Mouse (Mus musculus) thymus, adult 2 months (tissue): ENCODE measurements around the gene Retnlb. TPM values are rescaled to one million over a fixed set of nuclear protein-coding genes. Genes with fewer than 3 reads are reported as not detected.
"Not testable (repeated sequence)": the region's sequence is repeated elsewhere in the genome, so short reads cannot be mapped to it uniquely, and the experiment has no call there.

Experiments used
- DNase-seq: peaks from one replicate; pipeline ENCODE4 v3.0.0; 2021
- H3K27ac ChIP-seq: fragments of 200-500 bp; 2 replicates; pipeline ENCODE4 v1.5.1; 2012; ENCODE audit warnings: low read length, control low read depth; ENCODE audit not compliant: control insufficient read depth, insufficient read depth
- H3K27me3 ChIP-seq: fragments of 200-500 bp; 2 replicates; pipeline ENCODE4 v1.6.1; 2012; ENCODE audit warnings: mild to moderate bottlenecking, low read length, moderate library complexity, mixed read lengths; ENCODE audit not compliant: control insufficient read depth, insufficient read depth
- H3K36me3 ChIP-seq: fragments of 200-500 bp; 2 replicates; pipeline ENCODE4 v1.6.1; 2012; ENCODE audit warnings: mild to moderate bottlenecking, low read length, moderate library complexity; ENCODE audit not compliant: control insufficient read depth, insufficient read depth
- H3K4me1 ChIP-seq: fragments of 200-500 bp; replicated peaks from 2 replicates; pipeline ENCODE4 v1.6.1; 2012; ENCODE audit warnings: low read length; ENCODE audit not compliant: control insufficient read depth, insufficient read depth
- H3K4me3 ChIP-seq: fragments of 200-500 bp; 2 replicates; pipeline ENCODE4 v1.5.1; 2012; ENCODE audit warnings: mild to moderate bottlenecking, low read length, control low read depth, moderate library complexity; ENCODE audit not compliant: control insufficient read depth, insufficient read depth
- CTCF ChIP-seq: fragments of 200-500 bp; IDR thresholded peaks from 2 replicates; pipeline ENCODE4 v1.5.1; 2012; ENCODE audit warnings: mild to moderate bottlenecking, control low read depth, low read length, moderate library complexity, borderline replicate concordance; ENCODE audit not compliant: control insufficient read depth, poor library complexity, insufficient read depth; ENCODE audit errors: extremely low read depth
- POLR2A ChIP-seq: fragments of 200-500 bp; IDR thresholded peaks from 2 replicates; pipeline ENCODE4 v1.6.1; 2012; ENCODE audit warnings: mild to moderate bottlenecking, low read length, control low read depth, moderate library complexity; ENCODE audit not compliant: control insufficient read depth, poor library complexity, insufficient read depth; ENCODE audit errors: extremely low read depth
- WGBS: fragments of 180-500 bp; shearing (Covaris S2); methylation state at CpG from one replicate; pipeline ENCODE4 v1.1.7; 2018; 5-methylcytosine and 5-hydroxymethylcytosine counted together
- polyA plus RNA-seq: library from polyadenylated mRNA; depleted of rRNA; stranded (reverse); fragments of >200 nt; gene quantifications from 2 replicates; pipeline ENCODE4 v1.2.3, GENCODE M21; 2012

The Retnlb gene
- polyA plus RNA-seq, 1 experiment = 0.43 TPM

DNA sequence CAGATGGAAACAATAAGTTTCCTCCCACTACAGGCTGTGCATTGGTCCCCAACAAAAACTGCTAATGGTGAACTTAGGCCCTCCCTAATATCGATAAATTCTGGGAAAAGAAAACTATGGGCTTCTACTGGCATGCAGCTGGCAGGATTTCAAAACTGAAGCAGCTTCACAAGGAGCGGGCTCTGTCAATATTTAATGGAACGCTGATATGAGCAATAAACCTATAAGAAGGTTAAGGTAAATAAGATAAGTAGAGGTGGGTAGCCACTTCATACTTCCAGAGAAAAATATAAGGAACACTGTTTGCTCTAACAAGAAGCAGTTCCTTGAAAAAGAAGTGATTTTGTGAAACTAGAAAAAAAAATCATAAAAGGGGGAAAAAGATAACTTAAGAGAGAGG lies 9.8 kb downstream of the Retnlb start:
- no peaks in the 10 kb centered on the region for H3K27me3 ChIP-seq
- H3K27ac ChIP-seq = no peak overlapping the region
- no peaks in the 10 kb centered on the region for H3K4me1 ChIP-seq
- H3K4me3 ChIP-seq = no peak overlapping the region
- TF ChIP-seq POLR2A (no peak), CTCF (no peak)
- no peak for DNase-seq
- H3K36me3 ChIP-seq = no peaks in the 10 kb centered on the region
- 94% methylated on average over 3 of the region's 3 CpGs for WGBS

DNA sequence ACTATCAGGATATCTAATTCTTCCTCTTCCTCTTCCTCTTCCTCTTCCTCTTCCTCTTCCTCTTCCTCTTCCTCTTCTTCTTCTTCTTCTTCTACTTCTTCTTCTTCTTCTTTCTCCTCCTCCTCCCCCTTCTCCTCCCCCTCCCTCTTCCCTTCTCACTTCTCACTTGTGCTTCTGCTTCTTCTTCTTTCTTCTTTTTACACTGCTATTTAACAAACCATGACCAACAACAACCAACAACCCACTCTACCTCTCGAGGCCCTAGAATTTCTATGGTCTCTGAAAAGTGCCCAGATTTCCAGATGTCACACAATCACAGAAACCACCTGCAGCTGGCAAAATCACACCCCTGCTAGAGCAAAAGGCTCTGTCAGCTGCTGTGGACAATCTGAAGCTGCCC lies 11.0 kb downstream of the Retnlb start:
- Histone ChIP-seq H3K4me1 (no peaks in the 10 kb centered on the region), H3K36me3 (no peaks in the 10 kb centered on the region), H3K4me3 (no peak overlapping the region), H3K27me3 (no peaks in the 10 kb centered on the region), H3K27ac (no peak overlapping the region)
- no peak for DNase-seq
- TF ChIP-seq CTCF = no peak
- no peak for TF ChIP-seq POLR2A
- WGBS = 17% methylated on average over 1 of the region's 1 CpGs

DNA sequence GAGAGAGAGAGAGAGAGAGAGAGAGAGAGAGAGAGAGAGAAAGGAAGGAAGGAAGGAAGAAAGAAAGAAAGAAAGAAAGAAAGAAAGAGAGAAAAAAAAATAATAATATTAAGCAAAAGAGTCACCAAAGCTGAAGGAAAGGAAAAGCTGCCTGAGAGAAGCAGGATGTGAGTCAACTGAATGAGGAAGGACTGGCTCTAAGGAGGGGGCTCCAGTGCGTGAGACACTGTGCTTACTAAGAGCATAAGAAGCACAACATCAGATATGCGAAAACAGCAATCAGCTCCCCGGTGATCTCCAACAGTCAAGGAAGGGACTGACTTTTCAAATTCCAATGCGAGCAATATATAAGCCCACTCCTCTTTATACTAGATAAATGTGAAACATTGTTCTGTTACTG lies 12.4 kb downstream of the Retnlb start:
- H3K27ac ChIP-seq = no peak overlapping the region
- H3K4me3 ChIP-seq = no peak overlapping the region
- 69% methylated on average over 4 of the region's 4 CpGs for WGBS
- H3K36me3 ChIP-seq = no peaks in the 10 kb centered on the region
- H3K4me1 ChIP-seq = no peaks in the 10 kb centered on the region
- no peaks in the 10 kb centered on the region for H3K27me3 ChIP-seq
- TF ChIP-seq POLR2A (no peak), CTCF (no peak)
- no peak for DNase-seq

DNA sequence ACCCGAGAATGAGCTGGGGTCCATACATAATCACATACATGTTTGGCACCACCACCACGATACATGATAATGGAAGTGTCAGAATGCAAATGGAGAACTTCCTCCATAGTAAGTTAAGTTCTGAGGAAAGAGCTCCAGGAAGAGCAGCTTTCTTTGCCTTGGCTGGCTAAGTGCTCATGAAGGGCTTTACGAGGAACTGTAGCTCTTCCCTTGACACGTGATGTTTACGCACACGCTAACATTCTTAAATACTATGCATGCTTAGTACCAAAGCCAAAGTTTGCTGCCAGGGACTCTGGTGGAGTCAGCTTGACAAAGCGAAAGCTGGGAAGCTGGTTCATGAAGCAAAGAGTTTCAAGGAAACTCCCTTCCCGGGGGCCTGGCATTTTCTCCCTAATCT lies 15.4 kb downstream of the Retnlb start:
- Histone ChIP-seq H3K4me3 (no peak overlapping the region), H3K27ac (no peak overlapping the region), H3K27me3 (no peaks in the 10 kb centered on the region), H3K36me3 (no peaks in the 10 kb centered on the region), H3K4me1 (no peaks in the 10 kb centered on the region)
- TF ChIP-seq POLR2A (no peak), CTCF (no peak)
- 96% methylated on average over 8 of the region's 8 CpGs for WGBS
- DNase-seq = no peak

DNA sequence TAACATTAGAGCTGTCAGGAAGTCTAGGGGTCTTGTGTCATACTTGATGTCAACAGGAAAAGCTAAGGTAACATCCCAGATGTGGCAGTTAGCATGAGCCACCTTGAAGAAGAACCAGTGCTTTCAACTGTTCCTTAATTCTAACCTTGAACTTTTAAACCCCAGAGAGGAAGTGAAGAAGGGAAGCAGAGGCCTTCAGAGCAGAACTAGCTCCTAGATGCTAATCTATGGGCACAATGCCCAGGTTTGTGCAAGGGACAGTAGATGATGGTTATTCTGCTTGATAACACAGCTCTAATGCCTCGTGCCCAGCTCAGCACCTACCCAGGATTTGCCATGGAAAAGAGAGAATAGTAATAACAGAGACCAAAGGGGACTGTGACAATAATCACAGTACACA lies 17.0 kb downstream of the Retnlb start:
- H3K4me3 ChIP-seq, H3K36me3 ChIP-seq, H3K27me3 ChIP-seq, DNase-seq, H3K27ac ChIP-seq, H3K4me1 ChIP-seq: not testable (repeated sequence)
- 10% methylated on average over 1 of the region's 1 CpGs for WGBS

DNA sequence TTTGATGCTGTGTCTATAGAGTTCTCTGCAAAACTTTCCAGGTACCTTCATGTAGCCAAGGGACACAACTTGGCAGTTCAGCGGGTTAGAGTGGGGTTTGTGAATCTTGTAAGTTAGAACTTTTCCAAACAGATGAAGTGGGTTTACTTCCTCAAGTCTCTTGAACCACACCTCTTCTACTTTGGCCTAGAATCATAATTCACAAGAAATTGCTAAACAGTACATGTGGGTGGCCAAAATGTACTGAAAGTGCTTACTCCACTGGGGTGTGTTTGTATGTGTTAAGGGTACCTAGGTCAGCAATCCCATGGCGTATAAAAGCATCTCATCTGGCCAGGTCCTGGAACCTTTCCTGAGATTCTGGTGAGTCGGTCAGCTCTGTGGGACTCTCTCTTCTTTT lies 25.6 kb downstream of the Retnlb start, which contains the start of gene Retnla:
TSS of gene Retnla (plus strand) at position 286 of the 400 bp plus-strand sequence.
- Histone ChIP-seq H3K4me1 (no peaks in the 10 kb centered on the region), H3K27ac (no peak within 1 kb of the TSS), H3K27me3 (no peaks in the 10 kb centered on the region), H3K4me3 (no peak within 1 kb of the TSS), H3K36me3 (no peaks in the 10 kb centered on the region)
- no peak for DNase-seq
- no peak for TF ChIP-seq POLR2A
- TF ChIP-seq CTCF = no peak
- 100% methylated on average over 3 of the region's 3 CpGs for WGBS

DNA sequence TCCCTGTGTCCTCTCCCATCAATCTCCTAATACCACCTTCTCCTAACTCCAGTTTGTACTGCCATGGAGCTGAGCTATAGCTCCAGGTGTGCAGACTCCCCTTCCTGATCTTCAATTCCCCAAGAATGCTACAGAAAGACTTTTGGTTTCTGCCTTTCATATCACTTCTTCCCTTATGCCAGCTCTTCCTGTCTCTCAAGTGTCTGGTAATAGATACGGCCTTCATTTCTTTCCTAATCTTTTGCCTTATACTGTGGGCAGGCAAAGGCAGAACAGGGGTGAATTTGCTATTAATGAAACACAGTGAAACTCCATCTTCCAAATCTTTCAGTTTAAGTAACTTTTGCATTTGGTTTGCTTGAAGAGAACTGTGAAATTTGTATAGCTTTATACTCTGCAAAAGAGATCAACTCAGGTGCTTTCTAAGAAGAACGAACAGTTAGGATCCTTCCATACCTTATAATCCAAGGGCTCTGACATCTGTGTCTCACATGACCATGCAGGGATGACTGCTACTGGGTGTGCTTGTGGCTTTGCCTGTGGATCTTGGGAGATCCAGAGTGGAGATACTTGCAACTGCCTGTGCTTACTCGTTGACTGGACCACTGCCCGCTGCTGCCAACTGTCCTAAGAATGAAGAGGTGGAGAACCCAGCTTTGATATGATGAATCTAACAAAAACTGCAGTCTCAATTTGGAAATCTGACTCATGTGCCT lies 27.2 kb downstream of the Retnlb start:
- 93% methylated on average over 4 of the region's 4 CpGs for WGBS
- no peaks in the 10 kb centered on the region for H3K36me3 ChIP-seq
- TF ChIP-seq POLR2A (no peak), CTCF (no peak)

DNA sequence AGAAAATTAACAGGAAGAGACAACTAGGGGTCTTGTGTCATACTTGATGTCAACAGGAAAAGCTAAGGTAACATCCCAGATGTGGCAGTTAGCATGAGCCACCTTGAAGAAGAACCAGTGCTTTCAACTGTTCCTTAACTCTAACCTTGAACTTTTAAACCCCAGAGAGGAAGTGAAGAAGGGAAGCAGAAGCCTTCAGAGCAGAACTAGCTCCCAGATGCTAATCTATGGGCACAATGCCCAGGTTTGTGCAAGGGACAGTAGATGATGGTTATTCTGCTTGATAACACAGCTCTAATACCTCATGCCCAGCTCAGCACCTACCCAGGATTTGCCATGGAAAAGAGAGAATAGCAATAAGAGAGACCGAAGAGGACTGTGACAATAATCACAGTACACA lies 48.3 kb downstream of the Retnlb start:
- WGBS = 86% methylated on average over 1 of the region's 1 CpGs
- H3K4me1 ChIP-seq, H3K36me3 ChIP-seq, H3K27me3 ChIP-seq, H3K4me3 ChIP-seq, H3K27ac ChIP-seq, DNase-seq: not testable (repeated sequence)

More for the DNA sequence above, 27.2 kb downstream of the Retnlb start:
- no peak overlapping the region for H3K4me3 ChIP-seq
- H3K27ac ChIP-seq = no peak overlapping the region
- H3K4me1 ChIP-seq = no peaks in the 10 kb centered on the region
- H3K27me3 ChIP-seq = no peaks in the 10 kb centered on the region
- no peak for DNase-seq
